Mouse (Mus musculus) liver, embryonic 13.5 days (tissue): Measurements from ENCODE around the gene Dock6. TPM values are rescaled to one million over a fixed set of nuclear protein-coding genes. Genes with fewer than 3 reads are reported as not detected.
"Not testable (repeated sequence)": the region's sequence is repeated elsewhere in the genome, so short reads cannot be mapped to it uniquely, and the experiment has no call there.

Source experiments
- ATAC-seq: fragments of 200-750 bp; cut with Nextera tagmentation; 2 replicates; pipeline ENCODE4 v1.8.0; 2017; ENCODE audit warnings: low read depth, mild to moderate bottlenecking, moderate number of reproducible peaks, moderate library complexity
- DNase-seq: peaks from one replicate; pipeline ENCODE4 v3.0.0; 2022
- H3K27ac ChIP-seq: fragments of 300-500 bp; sonication (generic); 2 replicates; pipeline ENCODE4 v1.5.1; 2015; ENCODE audit warnings: moderate library complexity, mild to moderate bottlenecking, inconsistent platforms
- H3K27me3 ChIP-seq: fragments of 300-500 bp; sonication (generic); 2 replicates; pipeline ENCODE4 v1.6.1; 2015; ENCODE audit warnings: mild to moderate bottlenecking, inconsistent platforms
- H3K36me3 ChIP-seq: fragments of 300-500 bp; sonication (generic); 2 replicates; pipeline ENCODE4 v1.6.1; 2015; ENCODE audit warnings: mild to moderate bottlenecking, inconsistent platforms
- H3K4me1 ChIP-seq: fragments of 300-500 bp; sonication (generic); replicated peaks from 2 replicates; pipeline ENCODE4 v1.6.1; 2015; ENCODE audit warnings: inconsistent platforms
- H3K4me2 ChIP-seq: fragments of 300-500 bp; sonication (generic); 2 replicates; pipeline ENCODE4 v1.6.1; 2015; ENCODE audit warnings: inconsistent platforms, mild to moderate bottlenecking, moderate library complexity
- H3K4me3 ChIP-seq: fragments of 300-500 bp; sonication (generic); replicated peaks from 2 replicates; pipeline ENCODE4 v1.5.1; 2015; ENCODE audit warnings: mild to moderate bottlenecking, inconsistent platforms
- H3K9ac ChIP-seq: fragments of 300-500 bp; sonication (generic); 2 replicates; pipeline ENCODE4 v1.6.1; 2015; ENCODE audit warnings: mild to moderate bottlenecking, inconsistent platforms
- H3K9me3 ChIP-seq: fragments of 300-500 bp; sonication (generic); replicated peaks from 2 replicates; pipeline ENCODE4 v1.6.1; 2016; ENCODE audit warnings: inconsistent platforms
- WGBS: fragments of 180-500 bp; shearing (Covaris S2); methylation state at CpG from one replicate; pipeline ENCODE4 v1.1.7; 2015; ENCODE audit not compliant: insufficient replicate concordance; 5-methylcytosine and 5-hydroxymethylcytosine counted together
- polyA plus RNA-seq: library from polyadenylated mRNA; unstranded; fragments of >200 nt; fragmentation: Nextera tagmentation; extraction: Ambion mirVana; gene quantifications from 2 replicates; pipeline ENCODE4 v1.2.1, GENCODE M21; 2015

The Dock6 gene
- 3.9 and 4.1 TPM in 2 replicates for polyA plus RNA-seq

GRCm38 (mm10) chr9:21852128-21853091 is at the start of gene Dock6:
Dock6 (minus strand) TSS chr9:21852635.
- H3K4me1 ChIP-seq: peaks cover 41% of the 10 kb centered on the region
- no peaks in the 10 kb centered on the region for H3K9me3 ChIP-seq
- H3K27ac ChIP-seq: no peak within 1 kb of the TSS
- WGBS: under 1% methylated on average over 68 of the region's 68 CpGs
- peak within 1 kb of the TSS; percentile 86 for H3K4me2 ChIP-seq
- H3K36me3 ChIP-seq: no peaks in the 10 kb centered on the region
- H3K27me3 ChIP-seq: no peaks in the 10 kb centered on the region
- peak within 1 kb of the TSS; percentile 79 for H3K9ac ChIP-seq
- H3K4me3 ChIP-seq: peak within 1 kb of the TSS; percentile 70
- peak; percentile 80 for ATAC-seq
- peak; percentile 81 for DNase-seq

- no peak overlapping the region for H3K9ac ChIP-seq
These were observed 48.9 kb upstream of the Dock6 start for GRCm38 (mm10) chr9:21901223-21901820.

GRCm38 (mm10) chr9:21889229-21889628 is 36.8 kb upstream of the Dock6 start:
- Histone ChIP-seq H3K27ac (no peak overlapping the region), H3K9ac (no peak overlapping the region), H3K4me1 (no peaks in the 10 kb centered on the region), H3K36me3 (no peaks in the 10 kb centered on the region), H3K4me2 (no peak overlapping the region), H3K9me3 (no peaks in the 10 kb centered on the region), H3K4me3 (no peak overlapping the region), H3K27me3 (peaks cover 7% of the 10 kb centered on the region; the same call in 1 of the 2 replicates)
- no peak for ATAC-seq
- no peak for DNase-seq
- 40% methylated on average over 3 of the region's 3 CpGs for WGBS

More at GRCm38 (mm10) chr9:21901223-21901820, 48.9 kb upstream of the Dock6 start:
- no peak overlapping the region for H3K27ac ChIP-seq
- H3K9me3 ChIP-seq: no peaks in the 10 kb centered on the region
- WGBS: 14% methylated on average over 10 of the region's 10 CpGs
- 0 out of 2 replicates have a peak, but pooled peaks cover 2% of the 10 kb centered on the region for H3K4me1 ChIP-seq
- 0 out of 2 replicates have a peak, but pooled peaks cover 7% of the 10 kb centered on the region for H3K27me3 ChIP-seq
- DNase-seq (peak; percentile 19), ATAC-seq (peak; percentile 61)
- H3K36me3 ChIP-seq: no peaks in the 10 kb centered on the region
- peak overlapping the region; percentile 43 for H3K4me3 ChIP-seq
- H3K4me2 ChIP-seq: peak overlapping the region; percentile 49

GRCm38 (mm10) chr9:21876601-21877000 is 24.2 kb upstream of the Dock6 start:
- H3K4me3 ChIP-seq: no peak overlapping the region
- peaks cover 6% of the 10 kb centered on the region; the same call in 1 of the 2 replicates for H3K9me3 ChIP-seq
- ATAC-seq: no peak
- no peaks in the 10 kb centered on the region for H3K36me3 ChIP-seq
- H3K27me3 ChIP-seq: peaks cover 10% of the 10 kb centered on the region; the same call in 1 of the 2 replicates
- no peak overlapping the region for H3K9ac ChIP-seq
- 50% methylated on average over 3 of the region's 3 CpGs for WGBS
- DNase-seq: no peak
- H3K4me1 ChIP-seq: no peaks in the 10 kb centered on the region
- H3K4me2 ChIP-seq: no peak overlapping the region
- no peak overlapping the region for H3K27ac ChIP-seq

GRCm38 (mm10) chr9:21872204-21872603 is 19.8 kb upstream of the Dock6 start:
- Histone ChIP-seq H3K27me3 (peaks cover 10% of the 10 kb centered on the region; the same call in 1 of the 2 replicates), H3K4me3 (no peak overlapping the region), H3K36me3 (no peaks in the 10 kb centered on the region), H3K9me3 (no peaks in the 10 kb centered on the region), H3K4me1 (no peaks in the 10 kb centered on the region), H3K4me2 (no peak overlapping the region), H3K9ac (no peak overlapping the region), H3K27ac (no peak overlapping the region)
- DNase-seq (no peak), ATAC-seq (no peak)
- 42% methylated on average over 4 of the region's 4 CpGs for WGBS

GRCm38 (mm10) chr9:21870879-21871524 is 18.6 kb upstream of the Dock6 start:
- no peak overlapping the region for H3K27ac ChIP-seq
- peaks cover 10% of the 10 kb centered on the region; the same call in 1 of the 2 replicates for H3K27me3 ChIP-seq
- H3K4me2 ChIP-seq: no peak overlapping the region
- no peaks in the 10 kb centered on the region for H3K9me3 ChIP-seq
- no peak for DNase-seq
- H3K36me3 ChIP-seq: no peaks in the 10 kb centered on the region
- WGBS: 13% methylated on average over 20 of the region's 20 CpGs
- no peak for ATAC-seq
- H3K9ac ChIP-seq: no peak overlapping the region
- no peaks in the 10 kb centered on the region for H3K4me1 ChIP-seq
- H3K4me3 ChIP-seq: no peak overlapping the region

GRCm38 (mm10) chr9:21869290-21869689 is 16.9 kb upstream of the Dock6 start:
- peak; percentile 19 for DNase-seq
- not testable (repeated sequence) for H3K36me3 ChIP-seq, H3K9me3 ChIP-seq, H3K4me1 ChIP-seq, H3K27ac ChIP-seq, H3K4me3 ChIP-seq, H3K4me2 ChIP-seq, H3K9ac ChIP-seq, H3K27me3 ChIP-seq, ATAC-seq
- WGBS: 44% methylated on average over 7 of the region's 7 CpGs

- Histone ChIP-seq H3K4me1 (no peaks in the 10 kb centered on the region), H3K9me3 (no peaks in the 10 kb centered on the region), H3K36me3 (no peaks in the 10 kb centered on the region), H3K4me3 (no peak overlapping the region), H3K4me2 (no peak overlapping the region), H3K9ac (no peak overlapping the region), H3K27me3 (peaks cover 10% of the 10 kb centered on the region; the same call in 1 of the 2 replicates), H3K27ac (no peak overlapping the region)
- DNase-seq (no peak), ATAC-seq (no peak)
- WGBS: 62% methylated on average over 3 of the region's 3 CpGs
These were observed 15.3 kb upstream of the Dock6 start for GRCm38 (mm10) chr9:21867726-21868125.

GRCm38 (mm10) chr9:21866641-21867040 is 14.2 kb upstream of the Dock6 start:
- Histone ChIP-seq H3K4me1 (no peaks in the 10 kb centered on the region), H3K4me2 (no peak overlapping the region), H3K36me3 (no peaks in the 10 kb centered on the region), H3K4me3 (no peak overlapping the region), H3K9ac (no peak overlapping the region), H3K9me3 (0 out of 2 replicates have a peak, but pooled peaks cover 5% of the 10 kb centered on the region), H3K27me3 (no peaks in the 10 kb centered on the region), H3K27ac (no peak overlapping the region)
- DNase-seq: no peak
- ATAC-seq: no peak
- 68% methylated on average over 2 of the region's 2 CpGs for WGBS

- no peaks in the 10 kb centered on the region for H3K36me3 ChIP-seq
- ATAC-seq: no peak
These were observed 13.4 kb upstream of the Dock6 start for GRCm38 (mm10) chr9:21865673-21866398.

More at GRCm38 (mm10) chr9:21865673-21866398, 13.4 kb upstream of the Dock6 start:
- H3K4me1 ChIP-seq: no peaks in the 10 kb centered on the region
- H3K9ac ChIP-seq: no peak overlapping the region
- 0 out of 2 replicates have a peak, but pooled peaks cover 5% of the 10 kb centered on the region for H3K9me3 ChIP-seq
- no peak overlapping the region for H3K27ac ChIP-seq
- no peak for DNase-seq
- H3K4me2 ChIP-seq: no peak overlapping the region
- 56% methylated on average over 5 of the region's 5 CpGs for WGBS
- no peak overlapping the region for H3K4me3 ChIP-seq
- no peaks in the 10 kb centered on the region for H3K27me3 ChIP-seq
